8 mouse cellular contexts compared by ENCODE assay signal in genomic region chr3:51483741-51484359, GRCm38 (mm10). TPM values are rescaled to one million over a fixed set of nuclear protein-coding genes. Genes with fewer than 3 reads are reported as not detected.
DNase-seq lines count a peak whose midpoint lies in the region; ATAC-seq and TF ChIP-seq lines count a peak whose summit lies in the region.

Gene Rab33b (plus strand): TSS chr3:51483920.

- peak; percentile 96; the same call in 1 of the 2 replicates for TF ChIP-seq EP300 in heart, postnatal 0 days (IDR thresholded peaks at IDR 0.05; ENCODE audit: low read depth)

- peaks cover 22% of the 10 kb centered on the region for H3K4me1 ChIP-seq in E14TG2a.4 (replicated peaks; ENCODE audit: low read depth, low read length)
- H3K4me1 ChIP-seq in forebrain, embryonic 12.5 days, result peaks cover 25% of the 10 kb centered on the region
- H3K4me1 ChIP-seq in heart, postnatal 0 days (ENCODE audit: control insufficient read depth, insufficient read depth), result peaks cover 13% of the 10 kb centered on the region
- peaks cover 12% of the 10 kb centered on the region for H3K4me1 ChIP-seq in liver, embryonic 16.5 days (ENCODE audit: control insufficient read depth, low read depth, low read length)
- H3K4me1 ChIP-seq in neural tube, embryonic 13.5 days (replicated peaks), result peaks cover 31% of the 10 kb centered on the region
- H3K4me1 ChIP-seq in testis, adult 2 months (ENCODE audit: control insufficient read depth, insufficient read depth, low read length), result peaks cover 2% of the 10 kb centered on the region

- under 1% methylated on average over 66 of the region's 70 CpGs for WGBS in forebrain, embryonic 12.5 days
- WGBS in heart, postnatal 0 days, result under 1% methylated on average over 65 of the region's 70 CpGs
- under 1% methylated on average over 70 of the region's 70 CpGs for WGBS in liver, embryonic 16.5 days (ENCODE audit: insufficient replicate concordance)
- WGBS in neural tube, embryonic 13.5 days, result under 1% methylated on average over 69 of the region's 70 CpGs

- ATAC-seq in forebrain, embryonic 12.5 days (ENCODE audit: low FRiP score), result peak; percentile 96
- ATAC-seq in heart, postnatal 0 days (ENCODE audit: insufficient read depth, low read depth), result peak; percentile 97
- ATAC-seq in liver, embryonic 16.5 days (ENCODE audit: low read depth), result peak; percentile 94
- peak; percentile 95 for ATAC-seq in neural tube, embryonic 13.5 days (ENCODE audit: low read depth)

- peak within 1 kb of the TSS; percentile 92 for H3K27ac ChIP-seq in forebrain, embryonic 12.5 days
- peak within 1 kb of the TSS; percentile 96 for H3K27ac ChIP-seq in heart, postnatal 0 days (ENCODE audit: low read depth)
- peak within 1 kb of the TSS; percentile 79 for H3K27ac ChIP-seq in liver, embryonic 16.5 days (ENCODE audit: low read length)
- peak within 1 kb of the TSS; percentile 94 for H3K27ac ChIP-seq in neural tube, embryonic 13.5 days (replicated peaks)
- peak within 1 kb of the TSS; percentile 94 for H3K27ac ChIP-seq in testis, adult 2 months (ENCODE audit: control insufficient read depth, insufficient read depth, low read depth, low read length)

- peak within 1 kb of the TSS; percentile 81 for H3K9ac ChIP-seq in forebrain, embryonic 12.5 days
- H3K9ac ChIP-seq in heart, postnatal 0 days (replicated peaks; ENCODE audit: low read depth, low read length), result peak within 1 kb of the TSS; percentile 88
- peak within 1 kb of the TSS; percentile 77 for H3K9ac ChIP-seq in liver, embryonic 16.5 days (ENCODE audit: low read depth, low read length)
- H3K9ac ChIP-seq in neural tube, embryonic 13.5 days, result peak within 1 kb of the TSS; percentile 88

- H3K9me3 ChIP-seq in E14TG2a.4 (ENCODE audit: low read length), result no peaks in the 10 kb centered on the region
- no peaks in the 10 kb centered on the region for H3K9me3 ChIP-seq in forebrain, embryonic 12.5 days
- H3K9me3 ChIP-seq in heart, postnatal 0 days (replicated peaks; ENCODE audit: control insufficient read depth, low read length), result no peaks in the 10 kb centered on the region
- no peaks in the 10 kb centered on the region for H3K9me3 ChIP-seq in liver, embryonic 16.5 days (replicated peaks; ENCODE audit: control insufficient read depth, low read length)
- no peaks in the 10 kb centered on the region for H3K9me3 ChIP-seq in neural tube, embryonic 13.5 days

- DNase-seq in c-Kit-positive CD71-positive TER-119-positive erythroid progenitor cells, embryonic 14.5 days (ENCODE audit: low spot score), result peak; percentile 88
- peak; percentile 97 for DNase-seq in heart, postnatal 0 days (ENCODE audit: low spot score)
- peak; percentile 97 to 99 for DNase-seq in kidney, postnatal 4 days

- no peak for TF ChIP-seq CTCF in E14TG2a.4 (conservative IDR thresholded peaks at IDR 0.05; ENCODE audit: low read length)
- TF ChIP-seq CTCF in heart, postnatal 0 days (IDR thresholded peaks at IDR 0.05; ENCODE audit: low read depth), result peak; percentile 21; the same call in 1 of the 2 replicates
- no peak for TF ChIP-seq CTCF in testis, adult 2 months (IDR thresholded peaks at IDR 0.05; ENCODE audit: control insufficient read depth, insufficient read depth, insufficient replicate concordance, low read depth, low read length)

- peak within 1 kb of the TSS; percentile 96 for H3K4me3 ChIP-seq in E14TG2a.4 (replicated peaks; ENCODE audit: low read length)
- H3K4me3 ChIP-seq in forebrain, embryonic 12.5 days (replicated peaks), result peak within 1 kb of the TSS; percentile 68
- peak within 1 kb of the TSS; percentile 69 for H3K4me3 ChIP-seq in heart, postnatal 0 days (ENCODE audit: low read depth, low read length)
- H3K4me3 ChIP-seq in liver, embryonic 16.5 days (ENCODE audit: low read depth, low read length), result peak within 1 kb of the TSS; percentile 83
- H3K4me3 ChIP-seq in neural tube, embryonic 13.5 days, result peak within 1 kb of the TSS; percentile 79
- H3K4me3 ChIP-seq in testis, adult 2 months (ENCODE audit: control insufficient read depth, low read depth, low read length), result peak within 1 kb of the TSS; percentile 100

- H3K4me2 ChIP-seq in forebrain, embryonic 12.5 days, result peak within 1 kb of the TSS; percentile 82
- H3K4me2 ChIP-seq in heart, postnatal 0 days (ENCODE audit: low read depth, low read length), result peak within 1 kb of the TSS; percentile 83
- H3K4me2 ChIP-seq in liver, embryonic 16.5 days (ENCODE audit: low read depth, low read length), result peak within 1 kb of the TSS; percentile 93
- H3K4me2 ChIP-seq in neural tube, embryonic 13.5 days, result peak within 1 kb of the TSS; percentile 84

- peak; percentile 76 for TF ChIP-seq POLR2A in testis, adult 2 months (IDR thresholded peaks at IDR 0.05; ENCODE audit: control insufficient read depth, low read depth, low read length)

- peaks cover 8% of the 10 kb centered on the region for H3K36me3 ChIP-seq in E14TG2a.4 (ENCODE audit: insufficient read depth, low read length)
- H3K36me3 ChIP-seq in forebrain, embryonic 12.5 days (replicated peaks), result no peaks in the 10 kb centered on the region
- H3K36me3 ChIP-seq in heart, postnatal 0 days (replicated peaks; ENCODE audit: control insufficient read depth, insufficient read depth, low read length), result no peaks in the 10 kb centered on the region
- H3K36me3 ChIP-seq in liver, embryonic 16.5 days (ENCODE audit: control insufficient read depth, insufficient read depth), result no peaks in the 10 kb centered on the region
- no peaks in the 10 kb centered on the region for H3K36me3 ChIP-seq in neural tube, embryonic 13.5 days
- H3K36me3 ChIP-seq in testis, adult 2 months (ENCODE audit: control insufficient read depth, insufficient read depth, low read length), result no peaks in the 10 kb centered on the region

- H3K27me3 ChIP-seq in E14TG2a.4 (ENCODE audit: insufficient read depth, low read length), result peaks cover 6% of the 10 kb centered on the region; the same call in 1 of the 2 replicates
- no peaks in the 10 kb centered on the region for H3K27me3 ChIP-seq in forebrain, embryonic 12.5 days
- no peaks in the 10 kb centered on the region for H3K27me3 ChIP-seq in heart, postnatal 0 days (ENCODE audit: control insufficient read depth, insufficient read depth, low read length)
- no peaks in the 10 kb centered on the region for H3K27me3 ChIP-seq in liver, embryonic 16.5 days (ENCODE audit: control insufficient read depth, insufficient read depth, low read depth, low read length)
- no peaks in the 10 kb centered on the region for H3K27me3 ChIP-seq in neural tube, embryonic 13.5 days
- H3K27me3 ChIP-seq in testis, adult 2 months (ENCODE audit: control insufficient read depth, insufficient read depth, low read length), result no peaks in the 10 kb centered on the region

RNA-seq across cellular contexts. Expression of gene Rab33b, which starts in this region (rescaled TPM):
- polyA plus RNA-seq in forebrain, embryonic 12.5 days (2016; fragmentation: Nextera tagmentation; extraction: Ambion mirVana), result 19.2 and 20.0 TPM in 2 replicates
- total RNA-seq in heart, postnatal 0 days (2014; rRNA removed; ENCODE audit: low replicate concordance), result 9.0 and 9.5 TPM in 2 replicates
- polyA plus RNA-seq in heart, postnatal 0 days (2015; fragmentation: Nextera tagmentation; extraction: Ambion mirVana), result 11.3 and 12.7 TPM in 2 replicates
- 4.6 TPM in 2 replicates for polyA plus RNA-seq in liver, embryonic 16.5 days (2015; fragmentation: Nextera tagmentation; extraction: Ambion mirVana)
- polyA plus RNA-seq in neural tube, embryonic 13.5 days (2015; fragmentation: Nextera tagmentation; extraction: Ambion mirVana), result 22.7 and 27.2 TPM in 2 replicates
- polyA plus RNA-seq in testis, adult 2 months (2012; rRNA removed), result 3.7 and 4.2 TPM in 2 replicates

Comparison
In these comparisons a context has a peak if more than half of its experiments do, and no peak if none do; other contexts are left out.
1. Peak in every context shown above with its lines: DNase-seq, ATAC-seq, H3K4me3 ChIP-seq and H3K27ac ChIP-seq.